Mouse (Mus musculus): Measurements from ENCODE around the gene Olfr275. TPM values are rescaled to one million over a fixed set of nuclear protein-coding genes. Genes with fewer than 3 reads are reported as not detected.

Olfr275 gene
- polyA plus RNA-seq, 1 experiment from 2014 or later, result not detected

GRCm38 (mm10) chr4:52859136-52859535 is 44.7 kb downstream of the Olfr275 start, which contains the start of gene Olfr273:
Olfr273 (minus strand) TSS chr4:52859236.
- Histone ChIP-seq H3K36me3 (ENCODE audit: control insufficient read depth, insufficient read depth) (no peaks in the 10 kb centered on the region), H3K9me3 (replicated peaks; ENCODE audit: control insufficient read depth, low read length) (no peaks in the 10 kb centered on the region), H3K4me2 (ENCODE audit: low read depth, low read length) (no peak within 1 kb of the TSS), H3K27me3 (ENCODE audit: control insufficient read depth, insufficient read depth, low read depth, low read length) (no peaks in the 10 kb centered on the region), H3K27ac (ENCODE audit: low read length) (no peak within 1 kb of the TSS), H3K4me1 (ENCODE audit: control insufficient read depth, low read depth, low read length) (no peaks in the 10 kb centered on the region), H3K9ac (ENCODE audit: low read depth, low read length) (no peak within 1 kb of the TSS), H3K4me3 (ENCODE audit: low read depth, low read length) (no peak within 1 kb of the TSS)
- WGBS (ENCODE audit: insufficient replicate concordance), result 63% methylated on average over 1 of the region's 1 CpGs
- ATAC-seq (ENCODE audit: low read depth), result no peak

DNA sequence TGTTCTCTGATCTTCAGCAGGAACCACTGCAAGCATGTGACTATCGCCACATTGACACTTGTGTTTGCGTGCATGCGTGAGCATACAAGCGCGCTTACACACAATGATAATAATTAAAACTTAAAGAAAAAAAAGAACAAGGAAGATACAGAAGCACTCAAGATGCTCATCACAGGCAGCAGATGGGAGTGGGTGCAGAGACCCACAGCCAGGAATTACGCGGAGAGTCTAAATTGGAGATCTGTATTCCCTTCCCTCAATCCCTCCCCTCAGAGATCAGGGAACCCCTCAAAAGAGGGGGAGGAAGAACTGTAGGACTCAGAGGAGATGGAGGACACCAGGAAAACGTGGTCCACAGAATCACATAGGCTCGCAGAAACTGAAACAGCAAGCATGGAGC is 49.8 kb downstream of the Olfr275 start:
- H3K36me3 ChIP-seq (ENCODE audit: control insufficient read depth, insufficient read depth), result no peaks in the 10 kb centered on the region
- no peak overlapping the region for H3K4me3 ChIP-seq (ENCODE audit: low read depth, low read length)
- no peaks in the 10 kb centered on the region for H3K4me1 ChIP-seq (ENCODE audit: control insufficient read depth, low read depth, low read length)
- H3K27me3 ChIP-seq (ENCODE audit: control insufficient read depth, insufficient read depth, low read depth, low read length), result no peaks in the 10 kb centered on the region
- no peak overlapping the region for H3K4me2 ChIP-seq (ENCODE audit: low read depth, low read length)
- no peak overlapping the region for H3K27ac ChIP-seq (ENCODE audit: low read length)
- 73% methylated on average over 9 of the region's 9 CpGs for WGBS (ENCODE audit: insufficient replicate concordance)
- H3K9ac ChIP-seq (ENCODE audit: low read depth, low read length), result no peak overlapping the region
- no peaks in the 10 kb centered on the region for H3K9me3 ChIP-seq (replicated peaks; ENCODE audit: control insufficient read depth, low read length)
- no peak for ATAC-seq (ENCODE audit: low read depth)

Other genes starting within 250 kb of the Olfr275 start
- gene Toporsl, start 218.3 kb upstream of the Olfr275 start, polyA plus RNA-seq (2015; fragmentation: Nextera tagmentation; extraction: Ambion mirVana), result not detected in 2 replicates
- not detected in 2 replicates for gene Olfr273, start 44.6 kb downstream of the Olfr275 start, polyA plus RNA-seq (2015; fragmentation: Nextera tagmentation; extraction: Ambion mirVana)
- gene Olfr272, start 104.6 kb downstream of the Olfr275 start, polyA plus RNA-seq (2015; fragmentation: Nextera tagmentation; extraction: Ambion mirVana), result not detected in 2 replicates
- gene Olfr270, start 149.9 kb downstream of the Olfr275 start, polyA plus RNA-seq (2015; fragmentation: Nextera tagmentation; extraction: Ambion mirVana), result not detected in 2 replicates
- not detected in 2 replicates for gene Nipsnap3a, start 174.7 kb downstream of the Olfr275 start, polyA plus RNA-seq (2015; fragmentation: Nextera tagmentation; extraction: Ambion mirVana)
- 27.9 and 34.0 TPM in 2 replicates for gene Nipsnap3b, start 197.3 kb downstream of the Olfr275 start, polyA plus RNA-seq (2015; fragmentation: Nextera tagmentation; extraction: Ambion mirVana)